Mouse (Mus musculus) brain, adult 2 months (tissue): ENCODE measurements around the gene Olfr1513.
"Not testable (repeated sequence)": the region's sequence is repeated elsewhere in the genome, so short reads cannot be mapped to it uniquely, and the experiment has no call there.

ENCODE experiments used
- DNase-seq: peaks from one replicate; pipeline ENCODE4 v3.0.0; 2011; ENCODE audit warnings: low read depth, low spot score

Gene Olfr1513

GRCm38 (mm10) chr14:52310906-52311305 lies 45.3 kb downstream of the Olfr1513 start:
- peak; percentile 88 for DNase-seq

- DNase-seq, result peak; percentile 33
These were observed 45.9 kb downstream of the Olfr1513 start for GRCm38 (mm10) chr14:52310343-52310742.

GRCm38 (mm10) chr14:52306100-52306499 lies 50.1 kb downstream of the Olfr1513 start:
- no peak for DNase-seq

GRCm38 (mm10) chr14:52304644-52305271 lies 51.5 kb downstream of the Olfr1513 start, which contains the start of gene Mettl3:
Gene Mettl3, minus strand, starts transcription at chr14:52305128.
- peak; percentile 98 for DNase-seq

- not testable (repeated sequence) for DNase-seq
These were observed 52.7 kb downstream of the Olfr1513 start for GRCm38 (mm10) chr14:52303517-52303916.
